Mouse (Mus musculus) adrenal gland, postnatal 36 days (tissue): Measurements from ENCODE around the gene Krtap4-16. TPM values are rescaled to one million over a fixed set of nuclear protein-coding genes. Genes with fewer than 3 reads are reported as not detected.
"Not testable (repeated sequence)": the region's sequence is repeated elsewhere in the genome, so short reads cannot be mapped to it uniquely, and the experiment has no call there.

ENCODE experiments used
- DNase-seq, 2 experiments: peaks; one replicate each; pipeline ENCODE4 v3.0.0; 2021; ENCODE audit warnings: mixed read lengths in 1 of 2
- long read RNA-seq, 2 experiments: library from polyadenylated mRNA; stranded (forward); transcript quantifications; one replicate each; pipeline ENCODE4 v2.0.0; 2021; ENCODE audit warnings: borderline sequencing depth in 2 of 2
- total RNA-seq, 2 experiments: library from RNA; stranded (reverse); gene quantifications; 2 replicates each; pipeline ENCODE4 v1.2.3; 2021

Gene Krtap4-16
- not detected for total RNA-seq
- long read RNA-seq, experiment 1 = 0 reads
- long read RNA-seq, experiment 2 = 0 reads

DNA sequence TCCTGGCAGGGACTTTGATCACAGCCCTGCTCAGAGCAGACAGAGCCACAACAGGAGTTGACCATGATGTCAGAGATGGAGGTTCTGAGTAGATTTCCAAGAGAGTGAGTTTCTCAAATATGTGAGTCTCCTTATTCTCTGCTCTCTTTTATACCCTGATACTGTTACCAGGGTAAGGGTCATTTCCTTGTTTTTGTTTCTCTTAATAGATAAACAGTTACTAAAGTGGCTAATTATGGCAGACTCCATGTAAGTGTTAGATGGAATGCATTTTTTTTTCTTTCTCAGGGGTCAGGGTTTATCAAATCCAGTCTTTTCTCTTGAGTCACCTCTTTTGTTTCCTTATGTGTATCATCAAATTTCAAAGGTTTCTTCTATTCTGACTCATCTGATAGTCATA is at the start of gene Krtap4-16:
Gene Krtap4-16, minus strand, starts transcription at position 101 of the 400 bp plus-strand sequence.
- no peak for DNase-seq

- not testable (repeated sequence) for DNase-seq
Observed at GRCm38 (mm10) chr11:99878887-99879286, 27.5 kb upstream of the Krtap4-16 start, which contains the start of gene Gm11567. Gene Gm11567, plus strand, starts transcription at chr11:99879187.

GRCm38 (mm10) chr11:99873089-99873488 is 21.7 kb upstream of the Krtap4-16 start, which contains the start of gene Krtap9-1:
Gene Krtap9-1, plus strand, starts transcription at chr11:99873389.
- DNase-seq = not testable (repeated sequence)

DNA sequence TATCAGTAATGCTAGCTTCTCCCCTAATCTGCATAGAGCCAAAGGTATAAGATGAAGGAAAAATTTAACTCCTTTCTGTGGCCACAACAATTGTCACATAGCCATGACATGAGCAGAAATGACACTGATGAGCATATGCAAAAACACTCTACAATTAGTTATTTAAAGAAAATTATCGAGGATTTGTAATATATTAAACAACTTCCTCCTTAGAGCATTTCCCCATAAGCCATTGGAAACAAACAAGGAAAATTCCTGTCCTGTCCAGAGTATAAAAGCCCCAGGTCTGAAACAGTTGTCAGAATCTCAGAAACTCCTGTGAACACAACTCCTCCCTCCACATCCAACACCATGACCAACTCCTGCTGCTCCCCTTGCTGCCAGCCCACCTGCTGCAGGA is 12.8 kb upstream of the Krtap4-16 start, which contains the start of gene Gm11559:
Gene Gm11559, plus strand, starts transcription at position 301 of the 400 bp plus-strand sequence.
- DNase-seq = not testable (repeated sequence)

DNA sequence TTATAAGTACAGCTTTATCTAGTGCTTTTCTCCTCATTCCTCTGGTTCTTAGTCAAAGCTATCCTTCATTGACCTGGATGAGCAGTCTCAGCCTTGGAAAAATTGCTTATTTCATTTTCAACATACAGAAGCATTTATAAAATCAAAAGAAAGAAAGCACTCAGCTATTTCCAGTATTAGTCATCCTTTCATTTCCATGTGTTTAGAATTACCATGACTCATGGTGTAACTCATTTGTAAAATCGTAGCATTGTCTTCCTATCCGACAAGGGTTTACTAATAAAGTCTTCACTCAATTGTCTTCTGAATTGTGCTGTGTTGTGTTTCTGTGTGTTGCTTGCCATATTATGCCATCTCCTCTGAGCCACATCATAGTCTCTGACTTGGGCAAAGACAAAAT is 7.4 kb upstream of the Krtap4-16 start:
- DNase-seq = no peak

GRCm38 (mm10) chr11:99857617-99858016 is 6.2 kb upstream of the Krtap4-16 start, which contains the start of gene Gm11568:
Gene Gm11568, plus strand, starts transcription at chr11:99857917.
- DNase-seq = no peak

- peak; percentile 7 to 12 for DNase-seq
Observed at GRCm38 (mm10) chr11:99854121-99854520, 2.7 kb upstream of the Krtap4-16 start.

DNA sequence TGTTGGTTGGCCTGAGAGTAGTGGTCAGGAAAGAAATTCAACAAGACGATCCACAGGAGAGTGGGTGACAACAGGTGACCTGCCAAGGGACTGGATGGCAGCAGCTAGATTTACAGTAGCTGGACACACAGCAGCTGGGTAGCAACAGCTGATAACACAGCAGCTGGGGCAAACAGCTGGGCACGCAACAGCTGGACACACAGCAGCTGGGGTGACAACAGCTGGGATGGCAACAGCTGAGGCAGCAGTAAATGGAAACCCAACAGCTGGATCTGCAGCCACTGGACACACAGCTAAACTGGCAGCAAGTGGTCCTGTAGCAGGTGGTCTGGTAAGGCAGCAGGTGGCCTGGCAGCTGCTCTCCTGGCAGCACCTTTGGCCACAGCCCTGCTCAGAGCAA is 4.7 kb downstream of the Krtap4-16 start:
- no peak for DNase-seq

DNA sequence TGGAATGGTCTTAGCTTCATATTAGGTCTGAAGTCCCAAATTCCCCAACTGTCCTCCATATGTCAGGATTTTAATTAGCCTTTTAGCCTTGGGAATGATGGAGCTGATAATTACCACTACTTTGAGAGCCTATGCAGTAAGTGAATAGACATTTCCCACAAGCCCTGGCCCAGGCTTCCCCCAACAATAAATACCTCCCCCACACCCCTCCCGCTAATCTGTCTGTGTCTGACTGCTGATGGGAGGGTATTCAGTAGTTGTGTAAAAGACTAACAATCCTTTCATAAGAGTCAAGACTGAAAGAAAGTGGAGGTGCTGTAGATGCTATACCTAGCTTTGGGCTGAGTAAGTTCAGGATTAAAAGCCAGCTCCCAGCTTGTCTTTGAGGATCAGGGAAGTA is 9.2 kb downstream of the Krtap4-16 start:
- DNase-seq = no peak

GRCm38 (mm10) chr11:99837966-99838365 is 13.4 kb downstream of the Krtap4-16 start, which contains the start of gene 2300003K06Rik:
Gene 2300003K06Rik, minus strand, starts transcription at chr11:99838066.
- no peak for DNase-seq

- DNase-seq = not testable (repeated sequence)
Observed at GRCm38 (mm10) chr11:99815566-99815965, 35.8 kb downstream of the Krtap4-16 start, which contains the start of gene Gm11564. Gene Gm11564, minus strand, starts transcription at chr11:99815666.

DNA sequence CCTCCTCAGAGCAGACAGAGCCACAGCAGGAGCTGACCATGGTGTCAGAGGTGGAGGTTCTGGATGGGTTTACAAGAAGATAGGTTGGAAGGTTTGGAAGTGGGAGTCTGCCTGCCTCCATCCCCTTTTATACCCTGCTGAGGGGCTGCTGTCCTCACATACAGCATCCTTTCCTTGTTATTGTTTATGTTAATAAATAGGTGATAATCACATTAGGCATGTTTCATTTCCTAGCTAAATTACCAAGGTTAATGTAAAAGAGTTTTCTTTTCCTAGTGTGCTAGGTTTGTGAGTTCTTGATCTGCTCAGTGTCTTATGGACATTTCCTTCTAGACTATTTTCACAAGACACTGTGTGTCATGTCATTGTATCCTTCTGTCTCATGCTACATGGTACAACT is 41.6 kb downstream of the Krtap4-16 start, which contains the start of gene Krtap4-13:
Gene Krtap4-13, minus strand, starts transcription at position 101 of the 400 bp plus-strand sequence.
- not testable (repeated sequence) for DNase-seq

DNA sequence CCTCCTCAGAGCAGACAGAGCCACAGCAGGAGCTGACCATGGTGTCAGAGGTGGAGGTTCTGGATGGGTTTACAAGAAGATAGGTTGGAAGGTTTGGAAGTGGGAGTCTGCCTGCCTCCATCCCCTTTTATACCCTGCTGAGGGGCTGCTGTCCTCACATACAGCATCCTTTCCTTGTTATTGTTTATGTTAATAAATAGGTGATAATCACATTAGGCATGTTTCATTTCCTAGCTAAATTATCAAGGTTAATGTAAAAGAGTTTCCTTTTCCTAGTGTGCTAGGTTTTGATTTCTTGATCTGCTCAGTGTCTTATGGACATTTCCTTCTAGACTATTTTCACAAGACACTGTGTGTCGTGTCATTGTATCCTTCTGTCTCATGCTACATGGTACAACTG is 47.1 kb downstream of the Krtap4-16 start, which contains the start of gene Gm11554:
Gene Gm11554, minus strand, starts transcription at position 101 of the 400 bp plus-strand sequence.
- not testable (repeated sequence) for DNase-seq

Other genes starting within 250 kb of the Krtap4-16 start
- not detected for gene Gm11938, start 248.3 kb downstream of the Krtap4-16 start, total RNA-seq
- gene Gm11937, start 241.4 kb downstream of the Krtap4-16 start, total RNA-seq = not detected
- not detected for gene Krtap2-4, start 236.8 kb downstream of the Krtap4-16 start, total RNA-seq
- not detected for gene Gm11562, start 231.2 kb downstream of the Krtap4-16 start, total RNA-seq
- not detected for gene Krtap4-1, start 223.4 kb downstream of the Krtap4-16 start, total RNA-seq
- not detected for gene Krtap4-2, start 216.5 kb downstream of the Krtap4-16 start, total RNA-seq
- not detected for gene Krtap4-7, start 207.5 kb downstream of the Krtap4-16 start, total RNA-seq
- gene Gm11555, start 201.4 kb downstream of the Krtap4-16 start, total RNA-seq = not detected
- not detected for gene Gm11563, start 192.6 kb downstream of the Krtap4-16 start, total RNA-seq
- gene Krtap4-6, start 185.6 kb downstream of the Krtap4-16 start, total RNA-seq = not detected
- not detected for gene Gm14190, start 160.9 kb downstream of the Krtap4-16 start, total RNA-seq
- not detected for gene Gm14180, start 117.3 kb downstream of the Krtap4-16 start, total RNA-seq
- not detected for gene Gm11595, start 78.7 kb downstream of the Krtap4-16 start, total RNA-seq
- gene Krtap4-8, start 70.9 kb downstream of the Krtap4-16 start, total RNA-seq = not detected
- gene Krtap4-9, start 66.4 kb downstream of the Krtap4-16 start, total RNA-seq = not detected
- not detected for gene Gm11596, start 58.1 kb downstream of the Krtap4-16 start, total RNA-seq
- gene Gm11569, start 52.7 kb downstream of the Krtap4-16 start, total RNA-seq = not detected
- gene Gm11554, start 47.2 kb downstream of the Krtap4-16 start, total RNA-seq = not detected
- gene Krtap4-13, start 41.7 kb downstream of the Krtap4-16 start, total RNA-seq = not detected
- not detected for gene Gm11564, start 35.9 kb downstream of the Krtap4-16 start, total RNA-seq
- not detected for gene 2300003K06Rik, start 13.5 kb downstream of the Krtap4-16 start, total RNA-seq
- gene Gm11568, start 6.3 kb upstream of the Krtap4-16 start, total RNA-seq = not detected
- not detected for gene Gm11559, start 12.9 kb upstream of the Krtap4-16 start, total RNA-seq
- gene Krtap9-1, start 21.8 kb upstream of the Krtap4-16 start, total RNA-seq = not detected
- gene Gm11567, start 27.6 kb upstream of the Krtap4-16 start, total RNA-seq = not detected
- gene Krtap31-1, start 56.3 kb upstream of the Krtap4-16 start, total RNA-seq = not detected
- not detected for gene Gm11565, start 63.1 kb upstream of the Krtap4-16 start, total RNA-seq
- not detected for gene Krtap31-2, start 84.7 kb upstream of the Krtap4-16 start, total RNA-seq
- not detected for gene Krtap9-5, start 96.9 kb upstream of the Krtap4-16 start, total RNA-seq
- not detected for gene Krtap29-1, start 127.4 kb upstream of the Krtap4-16 start, total RNA-seq
- gene Krtap16-1, start 135.0 kb upstream of the Krtap4-16 start, total RNA-seq = not detected
- gene Krtap17-1, start 142.4 kb upstream of the Krtap4-16 start, total RNA-seq = not detected
- not detected for gene Krt33a, start 164.6 kb upstream of the Krtap4-16 start, total RNA-seq
- gene Krt33b, start 178.3 kb upstream of the Krtap4-16 start, total RNA-seq = not detected
- gene Krt34, start 189.9 kb upstream of the Krtap4-16 start, total RNA-seq = not detected
- gene Krt31, start 198.9 kb upstream of the Krtap4-16 start, total RNA-seq = not detected
- gene Krt32, start 236.6 kb upstream of the Krtap4-16 start, total RNA-seq = not detected
- not detected for gene Krt35, start 244.6 kb upstream of the Krtap4-16 start, total RNA-seq